Mouse (Mus musculus) layer of hippocampus, adult 11-12 months (tissue): ENCODE data around the gene Slfnl1.

Source experiments
- DNase-seq: peaks from one replicate; pipeline ENCODE4 v3.0.0; 2022; ENCODE audit warnings: low spot score

Slfnl1 gene

DNA sequence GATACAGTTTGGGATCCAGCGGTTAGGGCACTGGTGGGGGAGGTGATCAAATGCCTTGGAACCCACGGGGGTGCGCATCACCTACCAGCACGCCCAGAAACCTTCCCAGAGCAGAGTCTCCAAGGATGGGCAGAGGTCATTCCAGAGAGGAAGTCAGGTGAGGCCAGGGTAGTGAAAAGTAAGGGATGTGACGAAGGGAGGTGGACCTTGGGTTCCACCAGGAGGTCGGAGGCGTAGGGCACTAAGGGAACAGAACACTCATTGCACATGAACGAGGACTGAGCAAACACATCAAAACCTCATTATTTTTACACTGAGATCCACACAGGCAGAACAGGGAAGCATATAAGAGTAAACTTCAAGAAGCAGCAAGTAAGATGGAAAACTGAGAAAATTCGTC is 49.7 kb downstream of the Slfnl1 start:
- DNase-seq: no peak
